Mouse (Mus musculus): ENCODE data around the gene Pld4.

Pld4 gene

GRCm38 (mm10) chr12:112737761-112738160, 22.7 kb upstream of the Pld4 start:
- CTCF ChIA-PET: interaction anchor here (0.5 kb wide), 1 partner anchor 22 kb away, joined by 6 read pairs; no protein-coding TSS in a partner anchor

- CTCF ChIA-PET: interaction anchor here (0.5 kb wide), 1 partner anchor 22 kb away, joined by 6 read pairs; no protein-coding TSS in a partner anchor
Measured at GRCm38 (mm10) chr12:112738281-112739022, 22.0 kb upstream of the Pld4 start.

GRCm38 (mm10) chr12:112739023-112739568, 21.4 kb upstream of the Pld4 start:
- CTCF ChIA-PET: no interaction called here

- CTCF ChIA-PET: no interaction called here
Measured at GRCm38 (mm10) chr12:112742768-112743167, 17.7 kb upstream of the Pld4 start.

- CTCF ChIA-PET: interaction anchor here (0.5 kb wide), 1 partner anchor 19 kb away, joined by 4 read pairs; no protein-coding TSS in a partner anchor
Measured at GRCm38 (mm10) chr12:112743168-112743975, 17.1 kb upstream of the Pld4 start.

GRCm38 (mm10) chr12:112744211-112744610, 16.2 kb upstream of the Pld4 start:
- CTCF ChIA-PET: interaction anchor here (0.5 kb wide), 1 partner anchor 20 kb away, joined by 4 read pairs; no protein-coding TSS in a partner anchor

GRCm38 (mm10) chr12:112744891-112745580, 15.4 kb upstream of the Pld4 start:
- CTCF ChIA-PET: no interaction called here

GRCm38 (mm10) chr12:112745716-112746115, 14.7 kb upstream of the Pld4 start:
- CTCF ChIA-PET: no interaction called here

- CTCF ChIA-PET: interaction anchor here (0.6 to 0.9 kb wide), 3 partner anchors 16 to 1662 kb away, joined by 3 to 5 read pairs (median 3); no protein-coding TSS in a partner anchor
Measured at GRCm38 (mm10) chr12:112746461-112746807, 14.0 kb upstream of the Pld4 start.

GRCm38 (mm10) chr12:112746808-112747605, 13.4 kb upstream of the Pld4 start:
- CTCF ChIA-PET: interaction anchor here (0.7 to 1.2 kb wide), 5 partner anchors 16 to 61 kb away, joined by 3 to 5 read pairs (median 3); no protein-coding TSS in a partner anchor

GRCm38 (mm10) chr12:112747606-112747970, 12.9 kb upstream of the Pld4 start:
- CTCF ChIA-PET: interaction anchor here (0.7 to 1.2 kb wide), 4 partner anchors 23 to 60 kb away, joined by 3 to 5 read pairs (median 4); no protein-coding TSS in a partner anchor

- CTCF ChIA-PET: no interaction called here
Measured at GRCm38 (mm10) chr12:112750976-112751375, 9.5 kb upstream of the Pld4 start.

GRCm38 (mm10) chr12:112752399-112752798, 8.1 kb upstream of the Pld4 start:
- CTCF ChIA-PET: no interaction called here

GRCm38 (mm10) chr12:112755900-112756299, 4.6 kb upstream of the Pld4 start:
- CTCF ChIA-PET: no interaction called here

- CTCF ChIA-PET: no interaction called here
Measured at GRCm38 (mm10) chr12:112757896-112758295, 2.6 kb upstream of the Pld4 start.

GRCm38 (mm10) chr12:112759471-112759870, 984 bp upstream of the Pld4 start:
- CTCF ChIA-PET: no interaction called here

- CTCF ChIA-PET: interaction anchor here (1.1 kb wide), 1 partner anchor 69 kb away, joined by 4 read pairs; no protein-coding TSS in a partner anchor
Measured at GRCm38 (mm10) chr12:112761411-112761810, 956 bp downstream of the Pld4 start.

- CTCF ChIA-PET: interaction anchor here (1.1 kb wide), 1 partner anchor 68 kb away, joined by 4 read pairs; no protein-coding TSS in a partner anchor
Measured at GRCm38 (mm10) chr12:112762018-112762417, 1.6 kb downstream of the Pld4 start.

- CTCF ChIA-PET: no interaction called here
Measured at GRCm38 (mm10) chr12:112763176-112763575, 2.7 kb downstream of the Pld4 start.

GRCm38 (mm10) chr12:112764141-112764540, 3.7 kb downstream of the Pld4 start:
- CTCF ChIA-PET: no interaction called here

- CTCF ChIA-PET: no interaction called here
Measured at GRCm38 (mm10) chr12:112764991-112765390, 4.5 kb downstream of the Pld4 start.
